Mouse (Mus musculus) embryo, embryonic 10 days (tissue): ENCODE data around the gene Nhsl1.
A peak's percentile ranks its signal among the peaks of the same experiment; 100 is the strongest.

ENCODE experiments used
- DNase-seq: peaks from one replicate; pipeline ENCODE4 v3.0.0-alpha.2; 2015; ENCODE audit warnings: low spot score

The Nhsl1 gene

DNA sequence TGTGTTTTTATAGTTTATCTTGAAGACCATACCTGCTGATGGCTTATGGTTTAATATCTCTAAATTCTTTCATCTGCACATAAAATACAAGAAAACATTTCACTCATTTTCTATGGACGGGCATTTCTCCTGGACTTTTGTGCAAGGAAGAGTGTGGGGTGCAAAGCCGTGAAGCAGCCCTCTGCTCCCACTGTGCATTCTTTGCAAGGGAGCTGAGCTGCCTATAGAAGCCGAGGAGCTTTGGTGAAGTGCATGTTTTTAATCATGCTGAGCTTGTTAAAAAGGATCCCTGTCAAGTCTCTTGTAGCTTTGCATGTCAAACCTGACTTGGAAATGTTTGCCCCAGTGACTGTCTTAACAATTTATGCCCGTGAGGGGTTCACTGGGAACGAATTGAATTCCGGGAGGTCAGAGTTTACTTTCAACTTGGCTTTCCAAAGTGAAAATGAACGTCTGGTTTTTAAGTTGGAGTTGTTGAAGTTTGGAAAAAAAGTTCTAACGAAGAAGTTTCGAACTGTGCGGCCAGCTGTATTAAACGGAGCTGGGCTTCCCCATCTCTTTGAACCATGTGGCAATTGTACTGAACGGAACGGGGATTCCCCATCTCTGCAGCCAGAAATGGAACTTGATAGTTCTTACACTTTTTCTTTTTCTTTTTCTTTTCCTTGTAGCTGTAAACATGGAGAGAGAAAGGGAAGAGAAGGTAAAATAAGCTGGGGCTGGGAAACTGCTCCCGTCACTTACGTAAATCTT, 22.8 kb downstream of the Nhsl1 start:
- peak; percentile 39 for DNase-seq

DNA sequence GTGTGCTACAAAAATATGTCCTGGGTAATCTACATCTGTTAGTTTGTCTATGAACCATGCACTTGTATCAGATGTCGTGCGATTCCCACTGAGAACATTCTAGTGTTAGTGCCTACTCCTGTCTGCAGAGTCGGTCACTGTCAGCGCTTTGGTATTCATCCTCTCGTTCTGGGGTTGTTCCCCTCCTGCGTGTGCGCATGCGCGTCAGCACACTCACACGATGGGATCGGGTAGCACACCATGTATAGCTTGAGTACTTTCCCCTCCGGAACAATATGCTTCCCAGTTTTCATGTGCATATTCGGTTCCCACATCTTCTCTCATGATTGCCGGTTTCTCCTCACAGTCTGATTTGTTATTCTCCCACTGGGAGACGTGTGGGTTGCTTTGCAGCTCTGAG, 28.4 kb downstream of the Nhsl1 start:
- DNase-seq: no peak

DNA sequence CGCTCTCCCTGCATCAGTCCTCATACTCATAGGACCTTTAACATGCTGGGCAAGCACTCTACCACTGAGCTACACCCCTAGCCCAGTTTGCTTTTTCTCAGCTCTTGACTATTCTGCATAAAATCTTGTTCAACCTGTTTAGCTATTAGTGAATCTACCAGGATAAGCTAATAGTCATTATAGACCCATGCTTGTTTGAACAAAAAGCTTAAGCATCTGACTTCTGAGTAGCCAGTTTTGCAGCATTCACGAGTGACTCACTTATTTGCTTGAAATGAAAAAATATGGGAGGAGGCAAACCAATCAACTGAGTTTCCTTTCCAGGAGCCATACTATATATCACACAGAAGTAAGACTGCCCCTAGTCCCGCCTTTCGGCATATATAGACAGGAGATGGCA, 32.0 kb downstream of the Nhsl1 start:
- no peak for DNase-seq

DNA sequence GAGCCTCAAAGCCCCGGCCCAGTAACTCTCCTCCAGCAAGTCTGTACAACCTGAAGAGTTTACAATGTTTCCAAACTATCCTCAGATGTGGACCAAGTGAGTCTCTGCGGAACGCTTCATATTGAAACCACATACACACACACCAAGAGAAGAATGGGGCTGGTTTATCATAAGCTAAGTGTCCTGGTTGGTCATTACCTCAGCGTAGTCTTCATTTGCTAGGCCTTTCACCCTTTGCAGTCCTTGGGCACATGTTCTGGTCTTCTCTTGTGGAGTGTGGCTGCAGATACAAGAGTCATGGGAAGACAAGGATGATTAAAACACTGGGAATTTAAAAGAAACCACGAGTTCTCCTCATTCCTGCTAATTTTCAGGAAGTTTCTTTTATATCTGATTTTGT, 34.2 kb downstream of the Nhsl1 start:
- no peak for DNase-seq

DNA sequence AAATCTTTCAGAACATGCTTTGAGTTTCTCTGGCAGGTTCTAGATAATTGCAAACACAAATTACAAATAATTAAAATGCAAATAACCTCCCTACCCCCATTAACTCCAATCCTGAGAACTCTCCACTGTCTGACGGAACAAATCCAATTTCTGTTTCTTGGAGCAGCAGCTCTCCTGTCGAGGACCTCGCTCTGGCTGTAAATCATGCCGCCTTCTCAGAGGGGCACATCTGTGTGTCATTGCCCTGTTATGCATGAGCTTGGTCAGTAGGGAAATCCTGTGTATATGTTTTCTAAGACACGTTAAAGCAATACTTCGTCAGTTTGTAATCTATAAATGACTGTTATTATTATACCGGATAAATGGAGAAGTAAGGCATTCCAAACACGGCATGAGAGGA, 35.3 kb downstream of the Nhsl1 start:
- DNase-seq: no peak

DNA sequence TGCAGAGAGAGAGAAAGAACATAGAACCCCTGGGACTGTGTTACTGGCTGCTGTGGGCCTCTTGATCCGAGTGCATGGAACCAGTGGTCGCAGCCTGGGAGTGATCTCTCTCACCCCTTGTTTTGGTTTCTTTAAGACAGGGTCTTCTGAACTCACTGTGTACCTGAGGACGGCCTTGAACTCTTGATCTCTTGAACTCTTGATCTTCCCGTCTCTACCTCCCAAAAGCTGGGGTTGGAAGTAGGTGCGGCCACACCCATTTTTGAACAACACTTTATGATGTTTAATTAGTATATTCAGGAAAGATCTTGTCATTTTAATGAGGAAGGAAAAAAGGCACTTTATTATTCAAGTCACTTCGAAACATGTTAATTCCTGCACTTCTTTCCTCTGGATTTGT, 37.7 kb downstream of the Nhsl1 start:
- no peak for DNase-seq

DNA sequence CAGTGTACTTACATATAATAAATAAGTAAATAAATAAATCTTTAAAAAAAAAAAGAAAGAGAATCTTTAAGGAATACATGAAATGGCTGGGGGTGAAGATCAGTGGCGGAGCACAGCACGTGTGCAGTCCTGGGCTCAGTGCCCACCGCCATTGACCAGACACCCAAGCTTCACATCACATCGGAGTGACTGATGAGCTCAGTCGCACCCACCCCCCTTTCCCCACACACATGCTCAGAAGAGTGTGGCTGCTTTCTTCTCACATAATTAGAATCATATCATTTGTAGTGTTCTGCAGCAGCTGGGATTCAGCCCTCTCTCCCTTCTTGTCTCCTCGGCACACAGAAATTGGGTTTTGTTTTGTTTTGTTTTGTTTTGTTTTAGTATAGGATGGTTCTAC, 38.4 kb downstream of the Nhsl1 start:
- DNase-seq: no peak

DNA sequence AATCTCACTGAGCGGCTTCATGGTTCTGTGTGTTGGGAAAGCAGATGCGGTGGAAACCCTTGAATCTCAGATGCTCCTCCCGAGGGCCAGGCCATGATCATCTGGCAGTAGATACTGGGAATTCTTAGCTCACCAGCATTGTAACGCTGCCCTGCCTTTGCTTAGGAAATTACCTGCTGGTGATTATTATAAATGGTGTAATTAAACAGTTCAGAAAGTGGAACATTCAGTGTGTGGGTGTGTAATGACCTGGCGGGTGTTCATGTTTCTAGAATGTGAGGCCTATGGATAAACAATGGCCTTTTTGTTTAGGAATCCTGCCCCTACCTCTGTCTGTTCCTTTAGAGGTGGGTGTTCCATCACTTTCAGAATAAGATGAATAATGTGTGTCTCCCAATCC, 39.7 kb downstream of the Nhsl1 start:
- no peak for DNase-seq

DNA sequence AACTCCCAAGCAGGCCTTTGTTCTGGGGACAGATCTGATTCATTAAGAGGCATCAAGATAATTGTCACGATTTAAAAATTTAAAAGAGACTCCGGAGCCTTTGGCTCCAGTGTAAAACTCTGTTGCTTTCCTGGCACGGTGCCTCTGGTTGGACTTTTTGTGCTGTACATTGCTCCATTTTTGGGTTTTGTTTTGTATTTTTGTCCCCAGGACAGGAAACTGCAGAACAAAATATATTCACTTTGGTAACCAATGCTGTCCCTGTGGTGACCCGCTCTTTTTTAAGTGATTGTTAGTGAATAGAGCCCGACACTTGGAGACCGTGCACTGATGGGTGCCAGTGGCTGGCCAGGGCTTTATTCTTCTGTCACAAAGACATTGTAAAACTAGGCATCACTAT, 41.4 kb downstream of the Nhsl1 start:
- no peak for DNase-seq

DNA sequence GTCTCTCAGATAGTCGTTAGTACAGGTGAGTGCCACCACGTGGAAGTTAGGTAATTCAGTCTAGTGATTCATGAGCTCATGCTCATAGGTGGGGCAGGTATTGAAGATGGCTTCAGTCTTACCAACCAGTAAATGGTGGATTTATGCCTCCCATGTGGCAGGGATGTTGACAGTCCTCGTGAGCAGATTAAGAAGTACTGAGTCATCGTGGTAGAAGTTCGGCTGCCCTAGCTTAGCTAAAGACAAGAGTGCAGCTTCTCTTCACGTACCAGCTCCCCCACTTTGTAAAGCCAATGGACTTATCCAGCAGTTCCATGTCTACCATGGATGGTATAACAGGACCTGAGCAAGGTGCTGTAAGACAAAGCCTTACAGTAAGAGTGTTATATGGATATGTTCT, 46.6 kb downstream of the Nhsl1 start:
- DNase-seq: no peak

DNA sequence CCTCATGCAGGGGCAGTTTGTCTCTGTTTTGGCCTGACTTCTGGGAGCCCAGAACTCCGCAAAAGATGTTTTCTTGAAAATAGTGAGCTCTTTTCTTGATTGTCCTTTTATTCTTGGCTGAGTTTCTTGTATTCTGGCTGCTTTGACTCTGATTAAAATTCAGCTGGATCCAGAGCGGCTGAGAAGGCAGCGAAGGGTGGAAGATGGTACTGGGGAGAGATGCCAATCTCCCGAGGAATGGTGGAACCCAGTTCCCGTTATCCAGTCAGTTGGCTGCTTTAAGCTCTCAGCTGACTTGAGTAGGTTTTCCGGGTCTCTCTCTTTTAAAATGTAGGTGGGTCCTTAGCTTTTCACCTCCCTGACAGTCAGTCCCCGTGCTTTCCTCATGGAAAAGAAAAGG, 47.9 kb downstream of the Nhsl1 start:
- no peak for DNase-seq

DNA sequence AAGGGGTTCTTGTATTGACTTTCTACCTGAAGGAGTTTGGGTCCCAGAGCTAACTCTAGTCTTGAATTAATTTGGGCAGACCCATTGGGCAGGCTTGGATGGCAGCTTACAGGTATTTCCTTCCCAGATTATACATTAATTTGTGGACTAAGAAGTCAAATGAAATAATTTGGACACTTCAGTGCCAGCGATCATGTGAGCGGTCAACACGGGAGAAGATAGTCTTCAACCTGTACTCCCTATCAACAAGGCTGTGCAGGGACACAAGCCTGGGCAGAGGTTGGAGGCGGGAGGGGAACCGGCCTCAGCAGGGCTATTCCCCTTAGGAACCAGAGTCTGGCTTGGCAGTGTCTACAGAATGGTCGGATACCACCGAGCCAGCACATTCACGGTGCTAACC, 49.3 kb downstream of the Nhsl1 start:
- DNase-seq: no peak

DNA sequence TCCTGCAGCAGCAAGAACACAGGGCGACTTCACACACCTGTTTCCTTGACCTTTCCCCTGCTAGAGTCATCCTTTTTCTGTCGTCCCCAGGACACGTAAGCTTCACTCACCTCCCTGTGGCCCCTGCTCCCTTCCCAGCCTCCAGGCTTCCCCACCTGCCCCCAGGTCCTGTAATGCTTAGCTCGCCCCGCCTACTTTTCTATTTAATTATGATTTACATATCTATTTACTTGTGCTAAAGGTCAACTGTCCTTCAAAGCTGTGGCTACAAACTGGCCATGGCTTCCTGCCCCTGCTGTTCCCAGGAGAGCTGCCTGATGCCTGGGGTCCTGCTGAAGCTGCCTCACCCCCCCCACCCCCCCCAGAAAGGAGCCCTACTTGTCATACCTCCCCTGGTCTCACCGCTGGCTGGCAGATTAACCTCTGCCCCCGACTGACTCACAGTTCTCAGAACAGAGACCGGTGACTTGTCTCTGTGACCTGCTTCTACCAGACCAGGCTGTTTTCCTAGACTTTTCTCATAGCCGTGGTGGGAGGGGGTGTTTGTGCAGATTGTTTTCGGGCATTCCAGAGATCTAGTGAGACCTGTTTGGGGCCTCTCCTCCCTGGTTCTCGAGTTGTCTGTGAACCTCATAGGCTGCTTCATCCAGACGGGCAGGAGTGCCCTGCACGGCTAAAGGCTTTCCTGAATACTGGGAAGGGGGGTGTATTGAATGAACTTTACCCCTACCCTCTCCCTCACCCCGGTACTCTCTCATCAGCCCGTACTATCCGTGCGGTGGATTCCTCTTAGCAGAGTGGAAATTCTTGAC, 51.9 kb downstream of the Nhsl1 start:
- DNase-seq: peak; percentile 54

DNA sequence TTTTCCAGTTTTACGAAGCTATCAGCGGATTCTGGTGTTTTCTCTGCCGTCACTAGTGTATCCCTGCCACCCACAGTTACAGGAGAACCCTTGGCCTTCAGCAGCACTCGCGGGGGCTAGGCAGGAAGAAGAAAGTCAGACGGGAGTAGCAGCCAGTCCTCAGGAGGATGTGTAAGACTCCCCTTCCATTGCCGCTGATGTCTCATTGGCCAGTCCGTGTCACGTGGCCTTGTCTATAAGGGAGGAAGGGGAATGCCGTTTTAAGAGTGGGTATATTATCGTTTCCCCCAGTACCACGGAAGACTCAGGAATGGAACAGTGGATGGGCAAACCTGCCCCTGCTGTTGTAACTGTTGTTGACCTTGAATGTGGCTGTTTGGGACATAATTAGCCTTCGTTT, 53.1 kb downstream of the Nhsl1 start:
- DNase-seq: peak; percentile 58

DNA sequence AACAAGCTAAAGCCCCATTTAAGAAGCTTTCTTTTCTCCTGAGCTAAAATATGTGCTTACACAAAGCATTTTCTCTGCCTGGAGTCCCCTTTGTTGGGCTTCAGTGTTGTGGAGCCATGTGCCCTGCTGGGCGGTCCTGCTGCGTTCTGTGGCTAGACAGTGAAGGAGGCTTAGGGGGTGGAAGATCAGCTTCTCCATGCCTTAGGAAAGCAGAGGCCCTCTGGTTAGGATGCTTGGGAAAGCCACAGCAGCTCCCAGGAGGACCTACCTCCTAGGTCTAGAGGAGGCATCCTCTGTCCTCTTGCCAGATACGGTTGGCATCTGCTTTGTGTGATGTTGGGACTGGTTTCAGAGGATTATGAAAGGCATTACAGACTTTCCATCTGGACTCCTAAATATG, 56.5 kb downstream of the Nhsl1 start:
- DNase-seq: peak; percentile 64

DNA sequence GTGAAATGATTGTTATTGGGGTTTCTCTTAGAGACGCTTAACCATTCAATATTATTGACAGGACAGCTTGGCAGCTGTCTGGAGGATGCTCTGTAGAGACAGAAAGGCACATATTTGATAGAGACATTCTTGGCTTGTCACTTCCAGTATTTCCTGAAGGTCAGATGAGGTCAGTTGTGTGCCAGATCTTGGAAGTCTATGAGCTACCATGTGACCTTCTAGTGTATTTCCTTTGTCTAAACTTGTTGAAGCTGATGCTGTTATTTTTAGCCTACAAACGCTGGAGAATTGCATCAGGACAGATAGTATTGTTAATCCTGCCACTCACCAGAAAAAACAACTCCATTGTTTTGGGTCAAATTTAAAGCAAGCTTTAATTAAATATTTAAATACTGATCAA, 66.0 kb downstream of the Nhsl1 start:
- DNase-seq: no peak

DNA sequence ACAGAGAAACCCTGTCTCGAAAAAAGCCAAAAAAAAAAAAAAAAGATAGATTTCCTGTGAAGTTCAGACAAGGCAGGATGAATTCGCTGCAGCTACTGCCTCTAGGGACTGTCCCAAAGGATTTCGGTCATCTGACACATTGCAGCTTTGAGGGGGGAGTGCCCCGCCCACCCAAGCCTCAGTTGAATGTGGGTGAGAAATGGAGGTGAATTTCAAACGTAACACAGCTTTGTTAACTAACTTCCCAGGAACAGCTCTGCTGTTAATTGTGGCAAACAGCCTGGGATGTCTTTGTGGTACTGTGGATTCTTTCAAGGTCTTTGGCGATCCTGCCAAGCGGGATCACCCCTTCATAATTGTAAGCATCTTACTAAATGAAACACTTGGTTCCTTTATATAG, 67.4 kb downstream of the Nhsl1 start:
- DNase-seq: no peak

DNA sequence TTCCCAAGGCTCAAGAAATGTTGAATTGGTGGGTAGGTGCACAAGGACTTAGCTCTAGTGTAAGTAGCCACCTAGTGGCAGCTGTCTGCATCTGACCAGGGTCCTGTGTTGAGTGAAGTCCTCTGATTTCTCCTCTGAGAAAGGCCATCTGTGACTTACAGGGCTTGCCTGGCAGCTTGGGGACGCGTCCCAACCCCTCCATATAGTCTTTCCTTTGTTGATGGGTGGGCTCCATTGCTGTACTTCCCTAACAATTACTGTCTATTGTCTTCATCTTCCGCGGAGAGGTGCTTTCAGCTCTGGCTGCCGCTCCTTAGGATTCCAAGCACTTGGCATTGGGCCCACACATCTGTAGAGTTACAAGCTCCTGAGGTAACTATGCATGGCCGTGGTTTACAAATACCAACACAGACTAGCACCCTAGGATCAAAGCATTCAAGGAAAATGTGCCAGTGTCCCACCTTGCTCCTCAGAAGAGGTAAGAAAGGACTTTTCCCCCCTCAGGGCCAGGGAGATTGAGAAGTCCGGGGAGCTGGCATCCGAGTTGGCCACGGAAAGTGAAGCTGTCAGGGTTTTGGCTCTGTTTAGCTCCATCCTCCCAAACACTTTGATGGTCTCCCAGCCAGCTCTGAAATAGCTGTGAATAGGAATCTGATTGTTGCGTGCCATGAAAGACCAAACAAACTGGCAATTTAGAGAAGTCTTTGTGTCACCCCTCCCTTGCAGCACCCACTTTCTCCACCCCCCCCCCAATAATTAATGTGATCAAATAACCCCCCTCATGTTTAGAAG, 70.2 kb downstream of the Nhsl1 start:
- DNase-seq: peak; percentile 92

DNA sequence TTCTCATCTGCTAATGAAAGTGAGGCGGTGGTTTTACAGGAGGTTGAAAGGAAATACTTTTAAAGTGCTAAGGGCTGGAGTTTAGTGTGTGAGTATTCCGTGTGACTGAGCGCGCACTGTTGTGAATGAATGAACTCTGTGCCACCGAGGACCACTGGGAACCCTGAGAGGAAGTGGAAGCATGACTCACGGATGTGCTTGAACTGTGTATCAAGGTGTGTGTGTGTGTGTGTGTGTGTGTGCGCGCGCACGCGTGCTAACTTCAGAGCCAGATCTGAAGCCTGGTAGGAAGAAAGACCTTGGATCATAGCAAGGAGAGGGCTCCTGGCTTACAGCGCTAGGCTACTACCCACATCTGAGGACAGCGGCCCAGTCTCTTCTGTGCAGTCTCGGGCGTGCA, 71.2 kb downstream of the Nhsl1 start:
- DNase-seq: no peak

DNA sequence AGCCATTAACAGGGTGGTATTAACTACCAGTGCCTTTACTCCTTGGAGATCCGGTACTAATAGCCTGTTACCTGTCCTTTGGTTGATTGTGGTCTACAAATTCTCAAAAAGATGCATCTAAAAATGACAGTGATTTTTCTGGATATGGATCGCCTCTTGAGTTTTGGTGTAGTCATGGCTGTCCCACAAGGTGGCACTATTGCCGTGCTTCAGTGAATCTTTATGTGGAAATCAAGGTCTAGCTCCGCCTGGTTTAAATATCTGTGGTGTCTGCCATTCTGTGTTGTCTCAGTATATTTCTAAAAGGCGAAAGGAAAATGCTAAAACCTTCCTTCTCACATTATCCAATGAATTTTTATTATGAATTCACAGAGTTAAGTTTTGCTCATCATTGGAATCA, 72.8 kb downstream of the Nhsl1 start:
- DNase-seq: peak; percentile 75

DNA sequence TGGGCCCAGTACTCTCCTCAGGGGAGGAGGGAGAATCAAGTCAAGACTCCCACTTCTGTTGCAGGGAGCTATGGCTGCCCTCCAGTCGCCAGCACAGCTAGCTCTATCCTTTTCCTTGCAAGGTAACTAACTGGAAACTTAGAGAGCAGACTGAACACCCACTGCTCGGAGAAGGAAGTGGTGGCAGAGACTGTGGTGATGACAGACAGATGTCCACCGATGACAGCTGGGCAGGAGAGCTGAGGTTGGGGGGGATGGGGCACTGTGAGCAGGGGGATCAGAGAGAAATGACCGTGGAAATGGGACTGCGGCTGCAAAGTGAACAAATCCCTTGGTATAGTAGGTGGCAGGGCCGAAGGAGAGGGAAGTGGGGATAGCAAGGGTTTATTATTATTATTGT, 73.5 kb downstream of the Nhsl1 start:
- no peak for DNase-seq

DNA sequence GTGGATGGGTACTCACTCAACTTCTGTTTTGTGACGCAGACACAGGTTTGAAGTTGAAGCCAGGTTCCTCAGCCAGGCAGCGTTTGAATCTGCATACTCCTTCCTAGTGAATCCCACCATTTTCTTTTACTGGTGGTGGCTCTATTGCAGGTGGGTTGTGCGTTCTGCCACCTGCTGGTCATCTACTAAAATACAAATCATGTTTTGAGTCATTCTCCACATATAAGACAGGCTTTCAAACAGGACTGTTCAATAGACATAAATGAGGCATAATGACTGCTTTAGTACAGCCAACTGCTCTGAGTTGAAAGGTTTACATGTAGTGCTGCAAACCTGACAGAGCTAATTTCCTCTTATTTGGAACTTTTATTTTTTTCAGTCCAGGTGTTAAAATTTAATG, 75.0 kb downstream of the Nhsl1 start:
- DNase-seq: peak; percentile 64

DNA sequence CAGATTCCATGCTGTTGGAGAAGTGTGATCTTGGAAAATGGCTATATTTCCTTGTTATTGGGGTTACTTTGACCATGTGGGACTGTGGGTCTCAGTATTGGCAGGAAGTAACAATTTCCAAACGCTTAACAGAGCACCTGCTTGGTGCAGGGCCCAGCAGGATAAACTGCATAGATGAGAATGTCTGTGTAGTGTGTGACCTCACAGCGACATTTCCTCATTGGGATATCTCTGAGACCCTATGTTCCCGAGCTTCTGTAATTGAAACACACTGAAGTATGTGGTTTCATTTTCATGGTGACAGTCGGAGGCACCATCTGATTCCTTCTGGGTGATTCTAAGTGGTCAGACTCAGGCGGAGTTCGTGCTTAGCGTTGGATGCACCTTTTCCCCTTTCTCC, 75.5 kb downstream of the Nhsl1 start:
- no peak for DNase-seq
